Mouse (Mus musculus) ES-E14 (cell line): ENCODE measurements at regions not wholly inside any gene's neighbourhood (a gene's known extent, or its start where the extent isn't known, plus 50 kb on each side); places are given as distances from the start of the nearest gene placed in this dataset.
"Not testable (repeated sequence)": the region's sequence is repeated elsewhere in the genome, so short reads cannot be mapped to it uniquely, and the experiment has no call there.

Experiments used
- DNase-seq: peaks from one replicate; pipeline ENCODE4 v3.0.0-alpha.2; 2013; ENCODE audit warnings: low read depth, low spot score
- H3K27ac ChIP-seq: 2 replicates; pipeline ENCODE4 v1.5.1; 2012; ENCODE audit warnings: low read depth, mild to moderate bottlenecking, low read length, moderate library complexity, mixed read lengths; ENCODE audit not compliant: poor library complexity, insufficient read depth, severe bottlenecking
- H3K36me3 ChIP-seq: 2 replicates; pipeline ENCODE4 v1.6.1; 2012; ENCODE audit warnings: mild to moderate bottlenecking, low read length, moderate library complexity, mixed read lengths; ENCODE audit not compliant: control insufficient read depth, poor library complexity, insufficient read depth, severe bottlenecking
- H3K4me1 ChIP-seq, 2 experiments: fragments of 150-350 bp in 1 of 2; sonication (generic) in 1 of 2; 2 replicates each; pipeline ENCODE4 v1.6.1; 2012; ENCODE audit warnings: low read length in 2 of 2, mild to moderate bottlenecking in 1 of 2, mixed read lengths in 1 of 2; ENCODE audit not compliant: control insufficient read depth in 2 of 2, insufficient read depth in 2 of 2, poor library complexity in 1 of 2
- H3K4me3 ChIP-seq, 2 experiments: fragments of 150-350 bp in 1 of 2; sonication (generic) in 1 of 2; 2 replicates each; pipeline ENCODE4 v1.5.1; 2012; ENCODE audit warnings: low read length in 2 of 2, low read depth in 1 of 2, mild to moderate bottlenecking in 1 of 2, mixed read lengths in 1 of 2; ENCODE audit not compliant: insufficient read depth in 1 of 2, poor library complexity in 1 of 2, severe bottlenecking in 1 of 2
- H3K9ac ChIP-seq: 2 replicates; pipeline ENCODE4 v1.6.1; 2012; ENCODE audit warnings: low read depth, mild to moderate bottlenecking, low read length, mixed read lengths; ENCODE audit not compliant: poor library complexity, insufficient read depth, severe bottlenecking
- H3K9me3 ChIP-seq: fragments of 150-350 bp; sonication (generic); 2 replicates; pipeline ENCODE4 v1.6.1; 2012; ENCODE audit warnings: low read depth, mild to moderate bottlenecking, low read length; ENCODE audit not compliant: control insufficient read depth, insufficient read depth
- CHD2 ChIP-seq: IDR thresholded peaks from 2 replicates; pipeline ENCODE4 v1.6.1; 2014; ENCODE audit warnings: mild to moderate bottlenecking, low read depth, low read length, inconsistent platforms
- HCFC1 ChIP-seq: IDR thresholded peaks from 2 replicates; pipeline ENCODE4 v1.6.1; 2012; ENCODE audit warnings: low read length, inconsistent platforms, borderline replicate concordance; ENCODE audit not compliant: insufficient read depth
- MAFK ChIP-seq: IDR thresholded peaks from 2 replicates; pipeline ENCODE4 v1.6.1; 2014; ENCODE audit warnings: mild to moderate bottlenecking, low read depth, low read length, inconsistent platforms; ENCODE audit not compliant: insufficient read depth
- ZC3H11A ChIP-seq: IDR thresholded peaks from 2 replicates; pipeline ENCODE4 v1.6.1; 2012; ENCODE audit warnings: low read depth, mild to moderate bottlenecking, inconsistent platforms, low read length, borderline replicate concordance
- ZNF384 ChIP-seq: IDR thresholded peaks from 2 replicates; pipeline ENCODE4 v1.6.1; 2012; ENCODE audit warnings: low read depth, low read length, inconsistent platforms
- in situ Hi-C, 2 experiments: fragments of 600-800 bp; cut with MboI; formaldehyde crosslinking; loops; one replicate each; pipeline ENCODE4 v1.15.1; 2025; ENCODE audit warnings: low sequenced_read_pairs in 2 of 2, inconsistent platforms in 1 of 2; ENCODE audit not compliant: unreplicated experiment in 2 of 2

GRCm38 (mm10) chr13:96327707-96328106, 60.4 kb upstream of the Poc5 start:
- Histone ChIP-seq H3K27ac (no peak overlapping the region), H3K36me3 (no peaks in the 10 kb centered on the region), H3K4me1 (no peaks in the 10 kb centered on the region), H3K9me3 (no peaks in the 10 kb centered on the region), H3K4me3 (no peak overlapping the region), H3K9ac (no peak overlapping the region)
- in situ Hi-C loops, result no loop called here
- no peak for TF ChIP-seq HCFC1
- no peak for TF ChIP-seq ZNF384
- TF ChIP-seq CHD2, result no peak
- TF ChIP-seq ZC3H11A, result no peak
- TF ChIP-seq MAFK, result no peak
- no peak for DNase-seq

GRCm38 (mm10) chr13:96324636-96325035, 63.5 kb upstream of the Poc5 start:
- no peak for DNase-seq
- no peaks in the 10 kb centered on the region for H3K9me3 ChIP-seq
- no peak overlapping the region for H3K9ac ChIP-seq
- no peak overlapping the region for H3K4me3 ChIP-seq
- TF ChIP-seq HCFC1, result no peak
- TF ChIP-seq CHD2, result no peak
- no peak for TF ChIP-seq ZNF384
- TF ChIP-seq MAFK, result no peak
- no peak for TF ChIP-seq ZC3H11A
- no peaks in the 10 kb centered on the region for H3K36me3 ChIP-seq
- in situ Hi-C loops, result no loop called here
- no peak overlapping the region for H3K27ac ChIP-seq
- no peaks in the 10 kb centered on the region for H3K4me1 ChIP-seq

DNA sequence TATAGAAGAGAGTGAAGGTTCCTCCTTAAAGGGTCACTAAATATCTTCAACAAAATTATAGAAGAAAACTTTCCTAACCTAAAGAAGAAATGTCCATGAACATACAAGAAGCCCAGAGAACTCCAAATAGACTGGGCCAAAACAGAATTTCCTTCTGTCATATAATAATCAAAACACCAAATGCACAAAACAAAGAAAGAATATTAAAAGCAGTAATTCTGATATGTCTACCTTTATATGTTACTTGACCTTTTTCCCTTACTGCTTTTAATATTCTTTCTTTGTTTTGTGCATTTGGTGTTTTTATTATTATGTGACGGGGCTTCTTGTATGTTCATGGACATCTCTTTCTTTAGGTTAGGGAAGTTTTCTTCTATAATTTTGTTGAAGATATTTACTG, 70.9 kb upstream of the Poc5 start:
- H3K36me3 ChIP-seq, H3K4me1 ChIP-seq, in situ Hi-C loops, H3K27ac ChIP-seq, DNase-seq, H3K9me3 ChIP-seq, H3K4me3 ChIP-seq, H3K9ac ChIP-seq: not testable (repeated sequence)

DNA sequence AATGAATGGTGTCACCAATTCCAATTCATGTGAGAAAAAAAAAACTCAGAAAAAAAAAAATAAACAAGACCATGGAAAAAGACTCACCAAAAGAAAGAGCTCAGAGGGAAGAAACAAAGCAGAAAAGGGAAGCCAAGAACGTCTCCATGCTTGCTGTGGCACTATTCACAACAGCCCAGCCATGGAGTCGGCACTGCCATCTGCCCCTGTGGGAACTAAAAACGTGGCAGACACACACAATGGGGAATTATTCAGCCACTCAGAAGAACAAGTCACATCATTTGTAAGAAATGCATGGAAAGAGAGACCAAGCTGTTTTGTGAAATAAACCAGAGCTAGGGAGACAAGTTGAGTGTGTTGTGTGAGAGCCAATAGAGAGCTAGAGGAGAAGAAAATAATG, 74.9 kb upstream of the Poc5 start:
- in situ Hi-C loops, result no loop called here
- Histone ChIP-seq H3K4me1 (no peaks in the 10 kb centered on the region), H3K4me3 (no peak overlapping the region), H3K9ac (no peak overlapping the region), H3K27ac (no peak overlapping the region), H3K9me3 (no peaks in the 10 kb centered on the region), H3K36me3 (no peaks in the 10 kb centered on the region)
- DNase-seq, result no peak
- TF ChIP-seq CHD2 (no peak), HCFC1 (no peak), ZNF384 (no peak), ZC3H11A (no peak), MAFK (no peak)

DNA sequence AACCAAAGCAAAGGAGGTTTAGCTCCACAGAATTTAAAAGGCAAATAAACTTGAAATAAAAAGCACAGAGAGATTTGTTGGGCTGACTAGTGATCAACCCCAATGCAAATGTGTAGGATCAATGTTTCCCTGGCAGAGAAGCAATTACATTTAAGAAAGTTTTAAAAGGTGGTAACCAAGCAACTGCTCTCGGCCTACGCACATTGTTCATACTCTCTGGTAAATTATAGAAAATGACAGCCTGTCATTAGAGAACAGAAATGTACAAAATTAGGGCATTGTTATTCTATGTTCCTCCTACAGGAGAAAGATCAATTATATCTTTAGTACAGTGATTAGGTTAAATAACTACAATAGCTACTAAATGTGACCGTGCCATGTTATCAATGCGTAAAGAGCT, 85.6 kb upstream of the Poc5 start:
- H3K9ac ChIP-seq, result no peak overlapping the region
- peaks cover 20% of the 10 kb centered on the region for H3K9me3 ChIP-seq
- in situ Hi-C loops, result no loop called here
- no peaks in the 10 kb centered on the region for H3K36me3 ChIP-seq
- no peaks in the 10 kb centered on the region for H3K4me1 ChIP-seq
- H3K4me3 ChIP-seq, result no peak overlapping the region
- TF ChIP-seq HCFC1 (no peak), ZC3H11A (no peak), CHD2 (no peak)
- no peak for DNase-seq
- no peak overlapping the region for H3K27ac ChIP-seq
